Mouse (Mus musculus) hindbrain, embryonic 14.5 days (tissue): ENCODE data around the gene Lypd1. TPM values are rescaled to one million over a fixed set of nuclear protein-coding genes. Genes with fewer than 3 reads are reported as not detected.

Experiments used
- ATAC-seq: fragments of 200-750 bp; cut with Nextera tagmentation; 2 replicates; pipeline ENCODE4 v1.8.0; 2017; ENCODE audit warnings: moderate number of reproducible peaks, mild to moderate bottlenecking, moderate TSS enrichment, moderate library complexity; ENCODE audit not compliant: low FRiP score
- DNase-seq: peaks from one replicate; pipeline ENCODE4 v3.0.0-alpha.2; 2015; ENCODE audit warnings: low spot score
- H3K27ac ChIP-seq: fragments of 300-500 bp; sonication (generic); 2 replicates; pipeline ENCODE4 v1.5.1; 2014; ENCODE audit warnings: mild to moderate bottlenecking, moderate library complexity
- H3K27me3 ChIP-seq: fragments of 300-500 bp; sonication (generic); 2 replicates; pipeline ENCODE4 v1.6.1; 2014; ENCODE audit warnings: mild to moderate bottlenecking, low read length, mixed read lengths; ENCODE audit not compliant: control insufficient read depth, insufficient read depth
- H3K36me3 ChIP-seq: fragments of 300-500 bp; sonication (generic); replicated peaks from 2 replicates; pipeline ENCODE4 v1.6.1; 2014; ENCODE audit not compliant: control insufficient read depth, insufficient read depth
- H3K4me1 ChIP-seq: fragments of 300-500 bp; sonication (generic); replicated peaks from 2 replicates; pipeline ENCODE4 v1.6.1; 2014; ENCODE audit warnings: antibody characterized with exemption, low read length, mixed read lengths; ENCODE audit not compliant: control insufficient read depth, insufficient read depth
- H3K4me2 ChIP-seq: fragments of 300-500 bp; sonication (generic); replicated peaks from 2 replicates; pipeline ENCODE4 v1.6.1; 2014; ENCODE audit warnings: mild to moderate bottlenecking, moderate library complexity
- H3K4me3 ChIP-seq: fragments of 300-500 bp; sonication (generic); replicated peaks from 2 replicates; pipeline ENCODE4 v1.5.1; 2014; ENCODE audit warnings: mild to moderate bottlenecking, low read length
- H3K9ac ChIP-seq: fragments of 300-500 bp; sonication (generic); 2 replicates; pipeline ENCODE4 v1.6.1; 2014
- H3K9me3 ChIP-seq: fragments of 300-500 bp; sonication (generic); 2 replicates; pipeline ENCODE4 v1.6.1; 2016; ENCODE audit warnings: low read length; ENCODE audit not compliant: control insufficient read depth
- WGBS: fragments of 180-500 bp; shearing (Covaris S2); extraction: QIAGEN DNeasy Blood & Tissue Kit; methylation state at CpG from one replicate; pipeline ENCODE4 v1.1.7; 2014; 5-methylcytosine and 5-hydroxymethylcytosine counted together
- polyA plus RNA-seq: library from polyadenylated mRNA; unstranded; fragments of >200 nt; fragmentation: Nextera tagmentation; extraction: Ambion mirVana; gene quantifications from 2 replicates; pipeline ENCODE4 v1.2.1, GENCODE M21; 2014

Lypd1 gene
- polyA plus RNA-seq, 1 experiment from 2014 or later: 70.4 TPM

GRCm38 (mm10) chr1:125911337-125911900, 1.5 kb downstream of the Lypd1 start:
- peak; percentile 54 for DNase-seq
- H3K27ac ChIP-seq: peak overlapping the region; percentile 74
- H3K27me3 ChIP-seq: peaks cover 13% of the 10 kb centered on the region
- H3K4me2 ChIP-seq: peak overlapping the region; percentile 100
- H3K9ac ChIP-seq: peak overlapping the region; percentile 75
- peaks cover 26% of the 10 kb centered on the region for H3K4me1 ChIP-seq
- ATAC-seq: peak; percentile 66
- H3K36me3 ChIP-seq: no peaks in the 10 kb centered on the region
- H3K9me3 ChIP-seq: no peaks in the 10 kb centered on the region
- peak overlapping the region; percentile 59 for H3K4me3 ChIP-seq
- WGBS: under 1% methylated on average over 35 of the region's 35 CpGs

- peak overlapping the region; percentile 59 for H3K4me3 ChIP-seq
- ATAC-seq (0 out of 2 replicates have a peak, but pooled peaks have one; percentile 23), DNase-seq (no peak)
- peaks cover 13% of the 10 kb centered on the region for H3K27me3 ChIP-seq
- 2% methylated on average over 9 of the region's 9 CpGs for WGBS
- H3K4me2 ChIP-seq: peak overlapping the region; percentile 100
- peak overlapping the region; percentile 74; the same call in 1 of the 2 replicates for H3K27ac ChIP-seq
- H3K36me3 ChIP-seq: no peaks in the 10 kb centered on the region
- H3K4me1 ChIP-seq: peaks cover 26% of the 10 kb centered on the region
- H3K9ac ChIP-seq: peak overlapping the region; percentile 75
- no peaks in the 10 kb centered on the region for H3K9me3 ChIP-seq
Observed at GRCm38 (mm10) chr1:125910871-125911265, 2.0 kb downstream of the Lypd1 start.

GRCm38 (mm10) chr1:125910211-125910870, 2.6 kb downstream of the Lypd1 start:
- peak; percentile 50 for DNase-seq
- H3K27me3 ChIP-seq: peaks cover 13% of the 10 kb centered on the region
- peak overlapping the region; percentile 59 for H3K4me3 ChIP-seq
- H3K9me3 ChIP-seq: no peaks in the 10 kb centered on the region
- H3K4me2 ChIP-seq: peak overlapping the region; percentile 100
- peaks cover 26% of the 10 kb centered on the region for H3K4me1 ChIP-seq
- peak; percentile 41 for ATAC-seq
- H3K36me3 ChIP-seq: no peaks in the 10 kb centered on the region
- WGBS: 8% methylated on average over 14 of the region's 14 CpGs
- H3K27ac ChIP-seq: no peak overlapping the region
- peak overlapping the region; percentile 75 for H3K9ac ChIP-seq

- Histone ChIP-seq H3K4me2 (no peak overlapping the region), H3K4me1 (no peaks in the 10 kb centered on the region), H3K9me3 (no peaks in the 10 kb centered on the region), H3K36me3 (no peaks in the 10 kb centered on the region), H3K9ac (no peak overlapping the region), H3K27ac (no peak overlapping the region), H3K27me3 (no peaks in the 10 kb centered on the region), H3K4me3 (no peak overlapping the region)
- 36% methylated on average over 9 of the region's 9 CpGs for WGBS
- ATAC-seq: no peak
- no peak for DNase-seq
Observed at GRCm38 (mm10) chr1:125893158-125893557, 19.7 kb downstream of the Lypd1 start.

GRCm38 (mm10) chr1:125870056-125870455, 42.8 kb downstream of the Lypd1 start:
- no peaks in the 10 kb centered on the region for H3K27me3 ChIP-seq
- no peaks in the 10 kb centered on the region for H3K9me3 ChIP-seq
- no peak for ATAC-seq
- H3K9ac ChIP-seq: no peak overlapping the region
- H3K27ac ChIP-seq: no peak overlapping the region
- no peak overlapping the region for H3K4me2 ChIP-seq
- no peaks in the 10 kb centered on the region for H3K4me1 ChIP-seq
- H3K36me3 ChIP-seq: no peaks in the 10 kb centered on the region
- no peak for DNase-seq
- H3K4me3 ChIP-seq: no peak overlapping the region
- WGBS: 18% methylated on average over 7 of the region's 7 CpGs

GRCm38 (mm10) chr1:125858631-125859030, 54.3 kb downstream of the Lypd1 start:
- Histone ChIP-seq H3K4me2 (no peak overlapping the region), H3K27ac (no peak overlapping the region), H3K9me3 (no peaks in the 10 kb centered on the region), H3K36me3 (no peaks in the 10 kb centered on the region), H3K27me3 (no peaks in the 10 kb centered on the region), H3K4me1 (no peaks in the 10 kb centered on the region), H3K9ac (no peak overlapping the region), H3K4me3 (no peak overlapping the region)
- ATAC-seq (no peak), DNase-seq (no peak)
- 74% methylated on average over 5 of the region's 5 CpGs for WGBS

GRCm38 (mm10) chr1:125854646-125855045, 58.3 kb downstream of the Lypd1 start:
- 5% methylated on average over 5 of the region's 5 CpGs for WGBS
- DNase-seq: no peak
- no peaks in the 10 kb centered on the region for H3K4me1 ChIP-seq

GRCm38 (mm10) chr1:125839746-125840392, 73.0 kb downstream of the Lypd1 start:
- no peaks in the 10 kb centered on the region for H3K27me3 ChIP-seq
- DNase-seq (no peak), ATAC-seq (peak; percentile 37; the same call in 1 of the 2 replicates)
- H3K27ac ChIP-seq: no peak overlapping the region
- no peak overlapping the region for H3K4me2 ChIP-seq
- H3K4me3 ChIP-seq: no peak overlapping the region
- no peak overlapping the region for H3K9ac ChIP-seq
- WGBS: 34% methylated on average over 13 of the region's 13 CpGs
- 0 out of 2 replicates have a peak, but pooled peaks cover 7% of the 10 kb centered on the region for H3K4me1 ChIP-seq
- no peaks in the 10 kb centered on the region for H3K9me3 ChIP-seq
- H3K36me3 ChIP-seq: no peaks in the 10 kb centered on the region

More at GRCm38 (mm10) chr1:125854646-125855045, 58.3 kb downstream of the Lypd1 start:
- Histone ChIP-seq H3K9ac (no peak overlapping the region), H3K9me3 (peaks cover 3% of the 10 kb centered on the region; the same call in 1 of the 2 replicates), H3K27ac (no peak overlapping the region), H3K4me2 (no peak overlapping the region), H3K4me3 (no peak overlapping the region), H3K36me3 (no peaks in the 10 kb centered on the region), H3K27me3 (no peaks in the 10 kb centered on the region)
- ATAC-seq: peak; percentile 31; the same call in 1 of the 2 replicates

- no peak overlapping the region for H3K9ac ChIP-seq
- no peak for ATAC-seq
- WGBS: 63% methylated on average over 1 of the region's 1 CpGs
Observed at GRCm38 (mm10) chr1:125837507-125837906, 75.4 kb downstream of the Lypd1 start.

More at GRCm38 (mm10) chr1:125837507-125837906, 75.4 kb downstream of the Lypd1 start:
- no peaks in the 10 kb centered on the region for H3K9me3 ChIP-seq
- H3K4me2 ChIP-seq: no peak overlapping the region
- no peaks in the 10 kb centered on the region for H3K36me3 ChIP-seq
- H3K27me3 ChIP-seq: no peaks in the 10 kb centered on the region
- no peak overlapping the region for H3K27ac ChIP-seq
- no peak for DNase-seq
- no peak overlapping the region for H3K4me3 ChIP-seq
- 0 out of 2 replicates have a peak, but pooled peaks cover 7% of the 10 kb centered on the region for H3K4me1 ChIP-seq
